Comparison of ENCODE assay signal across 15 mouse cellular contexts in genomic region chr15:99335801-99336320, GRCm38 (mm10). TPM values are rescaled to one million over a fixed set of nuclear protein-coding genes. Genes with fewer than 3 reads are reported as not detected.
DNase-seq lines count a peak whose midpoint lies in the region; ATAC-seq and TF ChIP-seq lines count a peak whose summit lies in the region.
"Had no signal": no experiment of that assay in that cellular context is flagged by ENCODE, and none has a peak within 500 bp of the region (broad histone marks: within the 10 kb centered on the region; RNA-seq: fewer than 3 reads in every experiment).

No protein-coding gene starts in this region.

- no peaks in the 10 kb centered on the region for H3K27me3 ChIP-seq in heart, embryonic 16.5 days (ENCODE audit: control insufficient read depth, insufficient read depth, low read length)
- no peaks in the 10 kb centered on the region for H3K27me3 ChIP-seq in thymus, adult 2 months (ENCODE audit: control insufficient read depth, insufficient read depth, low read length)
- H3K27me3 ChIP-seq in embryonic facial prominence, embryonic 14.5 days (replicated peaks; ENCODE audit: control insufficient read depth, insufficient read depth, low read length) = no peaks in the 10 kb centered on the region
- H3K27me3 ChIP-seq: liver, embryonic 12.5 days; neural tube, embryonic 13.5 days had no signal

- H3K27ac ChIP-seq in heart, embryonic 16.5 days (ENCODE audit: low read length) = peak overlapping the region; percentile 97
- peak overlapping the region; percentile 42; the same call in 1 of the 2 replicates for H3K27ac ChIP-seq in thymus, adult 2 months (ENCODE audit: control insufficient read depth, insufficient read depth, low read length)
- H3K27ac ChIP-seq in embryonic facial prominence, embryonic 14.5 days (replicated peaks; ENCODE audit: low read depth, low read length) = peak overlapping the region; percentile 97; the same call in 1 of the 2 replicates
- H3K27ac ChIP-seq: liver, embryonic 12.5 days; neural tube, embryonic 13.5 days had no signal

- peak overlapping the region; percentile 46 for H3K9ac ChIP-seq in heart, embryonic 16.5 days (ENCODE audit: low read length)
- H3K9ac ChIP-seq in embryonic facial prominence, embryonic 14.5 days (ENCODE audit: low read depth, low read length) = no peak overlapping the region
- H3K9ac ChIP-seq: liver, embryonic 12.5 days; neural tube, embryonic 13.5 days had no signal

- peak overlapping the region; percentile 8 for H3K4me2 ChIP-seq in heart, embryonic 16.5 days (ENCODE audit: low read depth, low read length)
- H3K4me2 ChIP-seq in embryonic facial prominence, embryonic 14.5 days (ENCODE audit: low read depth, low read length) = no peak overlapping the region
- H3K4me2 ChIP-seq: liver, embryonic 12.5 days; neural tube, embryonic 13.5 days had no signal

- no peak for DNase-seq in heart, postnatal 4 days
- DNase-seq in thymus, adult 2 months = no peak
- no peak for DNase-seq in thymus, postnatal 10 days (ENCODE audit: low spot score in 2 of 2)
- DNase-seq in embryonic facial prominence, embryonic 14.5 days (ENCODE audit: low spot score) = no peak
- peak; percentile 34 to 52 for DNase-seq in natural killer cell, adult 2 months (ENCODE audit: low spot score in 2 of 2)
- DNase-seq in left cerebral cortex, adult 9 months (ENCODE audit: low spot score in 2 of 2) = no peak
- no peak for DNase-seq in left cerebral cortex, adult 18-20 months (ENCODE audit: low spot score in 2 of 2)
- DNase-seq: cerebellum, adult 9-11 months; kidney, adult 11 months; layer of hippocampus, adult 9-11 months; right cerebral cortex, postnatal 14 days had no signal

- no peaks in the 10 kb centered on the region for H3K36me3 ChIP-seq in heart, embryonic 16.5 days (ENCODE audit: control insufficient read depth, insufficient read depth)
- no peaks in the 10 kb centered on the region for H3K36me3 ChIP-seq in thymus, adult 2 months (ENCODE audit: control insufficient read depth, insufficient read depth, low read length)
- H3K36me3 ChIP-seq in embryonic facial prominence, embryonic 14.5 days (ENCODE audit: control insufficient read depth, insufficient read depth, low read length) = 0 out of 2 replicates have a peak, but pooled peaks cover 10% of the 10 kb centered on the region
- H3K36me3 ChIP-seq: liver, embryonic 12.5 days; neural tube, embryonic 13.5 days had no signal

- WGBS in heart, embryonic 16.5 days = 25% methylated on average over 8 of the region's 8 CpGs
- 44% methylated on average over 8 of the region's 8 CpGs for WGBS in thymus, adult 2 months
- 75% methylated on average over 8 of the region's 8 CpGs for WGBS in embryonic facial prominence, embryonic 14.5 days

- ATAC-seq in heart, embryonic 16.5 days (replicated peaks; ENCODE audit: extremely low read depth, insufficient read depth, low FRiP score) = no peak
- ATAC-seq in embryonic facial prominence, embryonic 14.5 days (ENCODE audit: low read depth) = no peak
- ATAC-seq: liver, embryonic 12.5 days had no signal

- H3K9me3 ChIP-seq in heart, embryonic 16.5 days (replicated peaks; ENCODE audit: control insufficient read depth, low read length) = no peaks in the 10 kb centered on the region
- H3K9me3 ChIP-seq in embryonic facial prominence, embryonic 14.5 days (ENCODE audit: control insufficient read depth, low read length) = no peaks in the 10 kb centered on the region
- H3K9me3 ChIP-seq: liver, embryonic 12.5 days; neural tube, embryonic 13.5 days had no signal

- TF ChIP-seq CTCF in thymus, adult 2 months (IDR thresholded peaks at IDR 0.05; ENCODE audit: borderline replicate concordance, control insufficient read depth, extremely low read depth, insufficient read depth, low read length, poor library complexity) = no peak

- H3K4me1 ChIP-seq in heart, embryonic 16.5 days (ENCODE audit: control insufficient read depth, insufficient read depth, low read length) = peaks cover 69% of the 10 kb centered on the region
- H3K4me1 ChIP-seq in thymus, adult 2 months (replicated peaks; ENCODE audit: control insufficient read depth, insufficient read depth, low read length) = peaks cover 81% of the 10 kb centered on the region
- H3K4me1 ChIP-seq in embryonic facial prominence, embryonic 14.5 days (ENCODE audit: control insufficient read depth, insufficient read depth, low read length) = peaks cover 56% of the 10 kb centered on the region

- H3K4me3 ChIP-seq in heart, embryonic 16.5 days (ENCODE audit: low read length) = no peak overlapping the region
- no peak overlapping the region for H3K4me3 ChIP-seq in thymus, adult 2 months (ENCODE audit: control insufficient read depth, insufficient read depth, low read length)
- no peak overlapping the region for H3K4me3 ChIP-seq in embryonic facial prominence, embryonic 14.5 days (ENCODE audit: low read depth, low read length)
- H3K4me3 ChIP-seq: liver, embryonic 12.5 days; neural tube, embryonic 13.5 days had no signal

- no peak for TF ChIP-seq POLR2A in thymus, adult 2 months (IDR thresholded peaks at IDR 0.05; ENCODE audit: control insufficient read depth, extremely low read depth, insufficient read depth, low read length, poor library complexity)

RNA-seq across cellular contexts. Expression of gene Fmnl3, which starts 34.4 kb away (rescaled TPM):
- 13.0 and 16.6 TPM in 2 replicates for polyA plus RNA-seq in heart, embryonic 16.5 days (2015; fragmentation: Nextera tagmentation; extraction: Ambion mirVana)
- total RNA-seq in heart, postnatal 4 days (2021) = 10 to 100 TPM; 42.6 to 44.4 TPM
- 55.5 and 59.6 TPM in 2 replicates for polyA plus RNA-seq in thymus, adult 2 months (2012; rRNA removed)
- 18.5 and 21.5 TPM in 2 replicates for polyA plus RNA-seq in embryonic facial prominence, embryonic 14.5 days (2014; fragmentation: Nextera tagmentation; extraction: Ambion mirVana)
- total RNA-seq in left cerebral cortex, adult 18-20 months (2021) = 1 to 10 TPM; 8.5 to 9.6 TPM

RNA-seq across cellular contexts. Expression of gene Fam186b, which starts 40.2 kb away (rescaled TPM):
- 0.13 and 0.16 TPM in 2 replicates for polyA plus RNA-seq in heart, embryonic 16.5 days (2015; fragmentation: Nextera tagmentation; extraction: Ambion mirVana)
- under 1 TPM in 1 of 2 experiments, not detected in 1; 0.17 TPM for total RNA-seq in heart, postnatal 4 days (2021)
- 0.04 and 0.11 TPM in 2 replicates for polyA plus RNA-seq in thymus, adult 2 months (2012; rRNA removed)
- polyA plus RNA-seq in embryonic facial prominence, embryonic 14.5 days (2014; fragmentation: Nextera tagmentation; extraction: Ambion mirVana) = 0.06 and 0.14 TPM in 2 replicates
- total RNA-seq in left cerebral cortex, adult 18-20 months (2021) = 1 to 10 TPM; 1.5 to 1.8 TPM
- total RNA-seq: heart, adult 18-20 months had no signal

RNA-seq across cellular contexts. Expression of gene Prpf40b, which starts 41.0 kb away (rescaled TPM):
- polyA plus RNA-seq in heart, embryonic 16.5 days (2015; fragmentation: Nextera tagmentation; extraction: Ambion mirVana) = 36.0 and 46.6 TPM in 2 replicates
- total RNA-seq in heart, postnatal 4 days (2021) = 10 to 100 TPM; 36.5 to 41.4 TPM
- polyA plus RNA-seq in thymus, adult 2 months (2012; rRNA removed) = 29.3 and 37.0 TPM in 2 replicates
- polyA plus RNA-seq in embryonic facial prominence, embryonic 14.5 days (2014; fragmentation: Nextera tagmentation; extraction: Ambion mirVana) = 40.1 and 42.2 TPM in 2 replicates
- 100 to 1,000 TPM in 1 of 2 experiments, 10 to 100 TPM in 1; 93.7 to 100 TPM for total RNA-seq in left cerebral cortex, adult 18-20 months (2021)

RNA-seq across cellular contexts. Expression of gene Tmbim6, which starts 56.8 kb away (rescaled TPM):
- 273 and 290 TPM in 2 replicates for polyA plus RNA-seq in heart, embryonic 16.5 days (2015; fragmentation: Nextera tagmentation; extraction: Ambion mirVana)
- total RNA-seq in heart, postnatal 4 days (2021) = 100 to 1,000 TPM; 197 to 201 TPM
- polyA plus RNA-seq in thymus, adult 2 months (2012; rRNA removed) = 723 and 818 TPM in 2 replicates
- 300 and 310 TPM in 2 replicates for polyA plus RNA-seq in embryonic facial prominence, embryonic 14.5 days (2014; fragmentation: Nextera tagmentation; extraction: Ambion mirVana)
- total RNA-seq in left cerebral cortex, adult 18-20 months (2021) = 100 to 1,000 TPM; 331 to 338 TPM

Comparison
In these comparisons a context has a peak if more than half of its experiments do, and no peak if none do; other contexts are left out.
1. H3K27ac ChIP-seq: peak in every context shown above with its lines; median percentile 97 in heart, embryonic 16.5 days; 97 in embryonic facial prominence, embryonic 14.5 days; 42 in thymus, adult 2 months.
2. DNase-seq: peak in natural killer cell, adult 2 months (2 of 2); none in heart, postnatal 4 days (single experiment), thymus, adult 2 months (single experiment), thymus, postnatal 10 days (0 of 2), embryonic facial prominence, embryonic 14.5 days (single experiment), left cerebral cortex, adult 9 months (0 of 2) and left cerebral cortex, adult 18-20 months (0 of 2).